Mouse (Mus musculus) B cell, adult 2 months (primary cell): Measurements from ENCODE around the gene Pmepa1.

Experiments
- DNase-seq, 2 experiments: peaks; one replicate each; pipeline ENCODE4 v3.0.0; 2022

The Pmepa1 gene

GRCm38 (mm10) chr2:173276409-173276808 lies at the start of gene Pmepa1:
TSS of gene Pmepa1 (minus strand) at chr2:173276533.
- peak; percentile 81 to 84 for DNase-seq

GRCm38 (mm10) chr2:173321754-173322153 lies 45.4 kb upstream of the Pmepa1 start:
- DNase-seq = no peak

GRCm38 (mm10) chr2:173321194-173321593 lies 44.9 kb upstream of the Pmepa1 start:
- no peak for DNase-seq

- no peak for DNase-seq
These were observed 38.0 kb upstream of the Pmepa1 start for GRCm38 (mm10) chr2:173314291-173314690.

DNA sequence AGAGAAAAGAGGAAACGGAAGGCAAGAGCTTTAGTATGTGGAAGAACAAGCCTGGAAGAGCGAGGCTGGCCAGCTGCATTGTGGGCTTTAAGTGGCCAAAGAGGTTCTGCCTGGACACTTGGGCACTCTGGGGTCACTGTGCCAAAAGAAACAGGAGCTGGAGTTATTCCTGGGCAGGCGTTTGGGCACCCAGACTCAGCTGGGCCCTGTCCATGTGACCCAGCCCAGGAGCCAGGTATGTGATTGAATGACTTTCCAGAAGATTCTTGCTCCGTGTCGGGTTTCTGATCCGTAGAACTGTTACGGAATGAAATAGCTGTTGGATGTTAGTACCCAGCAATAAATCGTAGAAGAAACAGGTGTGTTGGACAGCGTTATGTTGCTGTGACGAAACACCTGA lies 32.2 kb upstream of the Pmepa1 start:
- no peak for DNase-seq

GRCm38 (mm10) chr2:173307984-173308383 lies 31.7 kb upstream of the Pmepa1 start:
- no peak for DNase-seq

DNA sequence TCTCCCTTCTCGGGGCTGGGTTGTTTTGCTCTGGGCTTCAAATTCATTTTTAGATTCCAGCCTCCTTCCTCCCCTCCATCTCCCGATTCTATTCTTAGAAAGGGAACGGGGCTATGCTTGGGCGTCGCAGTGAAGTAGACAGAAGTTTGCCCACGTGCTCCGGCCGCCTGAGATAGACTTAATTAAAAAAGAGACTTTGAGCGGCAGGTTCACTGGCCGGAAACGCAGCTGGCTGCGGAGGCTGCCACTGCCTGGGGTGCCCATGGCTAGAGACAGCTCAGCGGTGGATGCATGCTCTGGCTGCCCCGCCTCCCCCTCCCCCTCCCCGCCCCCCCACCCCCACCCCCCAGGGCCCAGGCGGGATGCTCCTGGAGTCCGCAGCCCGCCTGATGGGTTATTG lies 31.2 kb upstream of the Pmepa1 start:
- peak; percentile 33 to 43 for DNase-seq

GRCm38 (mm10) chr2:173306734-173307525 lies 30.6 kb upstream of the Pmepa1 start:
- DNase-seq = peak; percentile 37 to 53

- no peak for DNase-seq
These were observed 28.7 kb upstream of the Pmepa1 start for GRCm38 (mm10) chr2:173305011-173305410.

DNA sequence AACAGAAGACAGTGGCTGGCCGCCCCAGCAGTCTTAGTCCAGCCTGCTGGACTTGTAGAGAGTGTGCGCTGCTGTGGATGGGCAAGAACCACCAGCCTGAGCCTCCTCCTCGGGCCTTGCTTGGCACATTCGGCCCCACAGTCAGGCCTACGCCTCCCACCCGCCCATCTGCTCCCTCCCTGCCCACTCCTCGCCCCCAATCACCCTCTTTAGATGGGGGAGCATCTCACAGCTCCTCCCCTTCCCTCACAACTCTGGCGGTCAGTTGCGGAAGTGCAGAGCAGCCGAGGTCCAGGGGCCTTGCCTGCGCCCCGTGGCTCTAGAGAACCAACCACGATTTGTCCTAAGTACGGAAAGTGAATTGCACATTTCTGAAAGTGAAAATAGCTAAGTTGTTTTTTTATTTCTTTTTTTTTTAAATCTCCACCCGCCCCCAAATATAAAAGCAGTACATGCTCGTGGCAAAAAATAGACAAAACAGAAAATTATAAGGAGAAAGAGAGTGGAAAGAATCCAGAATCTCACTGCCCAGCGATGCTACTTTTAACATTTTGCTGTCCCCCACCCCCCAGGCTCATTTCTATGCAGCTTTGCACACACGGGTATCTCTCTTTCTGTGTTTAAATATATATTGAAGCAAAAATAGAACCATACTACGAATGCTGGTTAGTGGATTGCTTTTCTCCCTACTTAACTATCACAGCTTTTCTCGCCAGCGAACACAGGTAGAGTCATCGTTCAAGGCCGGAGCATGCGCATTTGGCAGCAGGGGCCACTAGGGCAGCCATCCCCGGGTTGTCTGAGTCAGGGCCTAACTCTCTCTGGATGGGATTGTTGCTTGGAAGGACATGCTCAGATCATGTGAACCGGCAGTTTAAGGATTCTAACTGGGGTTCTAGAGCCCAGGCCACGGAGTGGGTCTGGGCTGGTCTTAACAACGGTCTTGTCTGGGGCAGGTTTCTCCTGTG lies 24.6 kb upstream of the Pmepa1 start:
- peak in 1 of 2 experiments; percentile 16 for DNase-seq

GRCm38 (mm10) chr2:173296408-173296807 lies 20.1 kb upstream of the Pmepa1 start:
- DNase-seq = no peak

- no peak for DNase-seq
These were observed 16.7 kb upstream of the Pmepa1 start for GRCm38 (mm10) chr2:173293042-173293441.

DNA sequence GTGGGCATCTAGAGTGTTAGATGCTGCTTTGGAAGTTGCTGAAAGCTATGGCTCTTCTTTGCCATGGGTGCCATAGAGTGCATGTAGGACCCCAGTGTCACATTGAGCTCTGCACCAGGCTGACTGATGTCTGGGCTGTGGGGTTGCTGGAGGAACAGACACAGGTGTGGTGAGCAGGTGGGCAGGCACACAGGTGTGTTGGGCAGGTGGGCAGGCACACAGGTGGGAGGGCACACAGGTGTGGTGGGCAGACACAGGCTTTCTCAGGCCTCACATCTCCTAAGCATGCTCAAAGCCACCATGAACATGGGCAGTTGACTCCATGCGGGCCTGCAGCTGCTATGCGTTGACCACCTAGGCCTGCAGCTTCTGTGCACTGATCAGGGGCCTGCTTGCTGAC lies 16.2 kb upstream of the Pmepa1 start:
- DNase-seq = no peak

DNA sequence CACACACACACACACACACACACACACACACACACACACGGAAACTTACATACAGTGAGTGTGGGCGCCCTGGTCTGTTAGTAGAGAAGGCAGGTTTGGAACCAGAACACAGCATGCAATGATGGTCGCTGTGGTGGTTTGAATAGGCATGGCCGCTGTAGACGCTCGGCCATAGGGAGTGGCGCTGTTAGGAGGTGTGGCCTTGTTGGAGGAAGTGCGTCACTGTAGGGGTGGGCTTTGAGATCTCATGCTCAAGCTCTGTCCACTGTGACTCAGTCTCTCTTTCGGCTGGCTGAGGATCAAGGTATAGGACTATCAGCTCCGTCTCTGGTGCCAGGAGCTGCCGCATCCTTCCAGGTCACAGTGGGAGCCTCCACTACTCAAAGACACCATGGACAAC lies 14.6 kb upstream of the Pmepa1 start:
- no peak for DNase-seq

DNA sequence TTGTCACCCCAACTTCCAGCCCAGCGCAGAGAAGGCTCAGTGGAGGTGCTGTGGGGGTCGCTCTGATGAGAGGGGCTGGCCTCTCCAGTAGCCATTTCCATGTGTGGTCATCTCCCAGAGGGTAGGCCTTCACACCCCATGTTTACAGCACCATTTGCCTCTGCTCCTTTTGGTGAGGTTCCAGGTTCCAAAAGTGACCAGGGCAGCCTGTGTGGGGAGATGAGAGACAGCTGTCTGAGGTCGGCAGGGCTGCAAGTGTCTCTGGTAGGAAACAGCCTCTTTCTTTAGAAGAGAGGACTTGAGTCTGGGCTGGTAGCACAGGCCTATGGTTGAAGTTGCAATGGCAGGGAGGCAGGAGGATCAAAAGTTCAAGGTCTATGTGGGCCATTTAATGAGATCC lies 13.6 kb upstream of the Pmepa1 start:
- no peak for DNase-seq

GRCm38 (mm10) chr2:173285816-173286538 lies 9.6 kb upstream of the Pmepa1 start:
- no peak for DNase-seq

- no peak for DNase-seq
These were observed 8.4 kb upstream of the Pmepa1 start for GRCm38 (mm10) chr2:173284771-173285170.

GRCm38 (mm10) chr2:173282191-173282590 lies 5.9 kb upstream of the Pmepa1 start:
- DNase-seq = no peak

DNA sequence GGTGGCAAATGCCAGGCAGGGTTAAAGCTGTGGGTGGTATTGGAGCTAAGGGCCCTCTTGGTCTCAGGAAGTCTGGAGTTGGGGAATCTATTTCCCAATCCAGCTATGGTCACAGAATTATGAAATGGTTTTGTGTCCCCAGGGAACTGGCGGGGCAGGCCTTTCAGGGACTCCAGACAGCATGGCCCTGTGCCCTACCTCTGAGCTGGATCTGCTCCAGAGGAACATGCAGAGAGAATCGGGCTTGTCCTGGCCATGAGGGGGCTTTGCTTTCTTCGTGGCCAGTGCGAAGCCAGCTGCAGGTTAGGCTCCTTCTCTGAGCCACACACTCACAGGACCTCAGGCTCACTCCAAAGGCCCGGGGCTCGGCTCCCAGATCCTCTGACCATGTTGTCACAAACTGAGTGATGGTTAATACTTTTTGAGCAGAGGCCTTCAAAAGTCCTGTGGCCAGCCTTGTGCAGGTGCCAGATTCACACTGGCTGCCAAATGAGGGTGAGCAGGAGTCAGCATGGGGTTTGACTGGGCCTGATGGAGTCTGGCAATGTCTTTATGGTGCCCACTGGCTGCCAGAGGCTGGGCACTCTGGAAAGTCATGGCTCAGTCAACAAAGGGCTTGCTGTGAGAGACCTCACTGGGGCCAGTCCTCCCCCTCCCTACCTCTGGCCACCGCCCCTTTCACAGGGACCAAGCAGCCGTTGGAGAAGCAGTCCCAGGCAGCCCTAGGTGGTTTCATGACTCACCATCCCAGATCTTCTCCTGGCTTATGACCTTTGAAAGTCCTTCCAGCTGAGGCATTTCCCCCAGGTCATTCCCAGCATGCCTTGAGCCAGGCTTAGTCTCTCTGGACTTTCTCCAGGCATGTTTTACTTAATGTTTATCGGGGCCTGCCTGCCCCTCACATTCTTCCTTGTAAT lies 4.9 kb upstream of the Pmepa1 start:
- DNase-seq = no peak

DNA sequence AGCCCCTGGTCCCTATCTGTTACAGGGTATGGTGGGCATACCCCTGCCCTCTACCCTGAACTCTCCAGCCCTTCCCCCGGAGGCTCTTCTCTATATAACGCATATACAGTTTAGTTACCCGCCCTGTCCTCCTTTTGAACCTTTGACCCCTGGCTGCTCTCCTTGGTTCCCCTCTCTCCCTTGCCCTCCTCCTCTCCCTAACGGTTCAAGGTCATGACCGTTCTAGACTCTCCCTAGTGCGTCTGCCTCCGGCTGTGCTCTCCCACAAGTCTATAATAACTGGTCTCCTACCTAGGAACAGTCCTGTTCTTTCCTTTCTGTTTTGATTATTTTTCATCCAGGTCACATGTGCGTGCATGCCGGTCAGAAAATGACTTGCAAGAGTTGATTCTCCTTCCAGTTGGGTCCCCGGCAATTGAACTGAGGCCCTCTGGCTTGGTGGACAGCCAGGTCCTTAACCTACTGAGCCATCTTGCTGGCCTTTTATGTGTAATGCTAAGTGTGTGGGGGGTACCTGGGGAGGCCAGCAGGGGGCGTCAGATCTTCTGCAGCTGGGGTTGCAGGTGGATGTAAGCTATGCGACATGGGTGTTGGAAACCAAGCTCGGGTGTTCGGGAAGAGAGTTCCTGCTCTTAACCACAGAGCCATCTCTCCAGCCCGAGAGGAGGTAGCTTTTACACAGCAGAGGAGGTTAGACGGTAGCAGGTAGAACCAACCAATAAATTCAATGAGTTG lies 2.7 kb upstream of the Pmepa1 start:
- peak; percentile 63 to 68 for DNase-seq

GRCm38 (mm10) chr2:173276859-173277258 lies 526 bp upstream of the Pmepa1 start:
- DNase-seq = no peak
